Mouse (Mus musculus): Measurements from ENCODE around the gene Eif4a2.
A peak's percentile ranks its signal among the peaks of the same experiment; 100 is the strongest.

The Eif4a2 gene

DNA sequence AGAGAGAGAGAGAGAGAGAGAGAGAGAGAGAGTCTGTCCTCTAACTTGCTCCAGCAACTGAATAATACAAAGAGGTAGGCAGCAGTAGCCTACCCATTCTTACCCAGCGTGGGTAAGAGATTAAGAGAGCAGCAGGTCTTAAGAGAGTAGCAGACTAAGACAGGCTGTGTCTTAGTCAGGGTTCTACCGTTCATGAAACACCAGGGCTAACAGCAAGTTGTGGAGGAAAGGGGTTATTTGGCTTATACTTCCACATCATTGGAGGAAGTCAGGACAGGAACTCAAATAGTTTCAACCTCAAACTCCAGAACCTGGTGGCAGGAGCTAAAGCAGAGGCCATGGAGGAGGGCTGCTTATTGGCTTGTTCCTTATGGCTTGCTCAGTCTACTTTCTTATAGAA is 3.4 kb upstream of the Eif4a2 start:
- no peak for DNase-seq (ENCODE audit: low read depth, low spot score)

DNA sequence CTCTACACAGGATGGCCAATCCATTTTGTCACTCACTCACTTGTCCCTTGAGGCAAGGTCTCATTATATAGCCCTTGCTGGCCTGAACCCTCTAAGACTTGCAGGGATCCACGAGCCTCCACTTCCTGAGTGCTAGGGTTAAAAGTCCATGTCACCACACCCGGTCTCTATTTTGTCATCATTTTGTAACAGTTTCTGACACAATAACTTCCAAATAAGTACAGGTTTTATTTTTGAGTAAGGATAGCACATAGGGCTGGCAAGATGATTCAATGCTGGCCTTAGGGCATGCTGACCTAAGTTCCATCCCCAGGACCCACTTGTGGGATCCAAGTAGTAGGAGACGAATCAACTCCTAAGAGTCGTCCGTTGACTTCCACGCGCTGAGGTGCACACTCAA is 1.1 kb upstream of the Eif4a2 start:
- DNase-seq (ENCODE audit: low read depth, low spot score): no peak

DNA sequence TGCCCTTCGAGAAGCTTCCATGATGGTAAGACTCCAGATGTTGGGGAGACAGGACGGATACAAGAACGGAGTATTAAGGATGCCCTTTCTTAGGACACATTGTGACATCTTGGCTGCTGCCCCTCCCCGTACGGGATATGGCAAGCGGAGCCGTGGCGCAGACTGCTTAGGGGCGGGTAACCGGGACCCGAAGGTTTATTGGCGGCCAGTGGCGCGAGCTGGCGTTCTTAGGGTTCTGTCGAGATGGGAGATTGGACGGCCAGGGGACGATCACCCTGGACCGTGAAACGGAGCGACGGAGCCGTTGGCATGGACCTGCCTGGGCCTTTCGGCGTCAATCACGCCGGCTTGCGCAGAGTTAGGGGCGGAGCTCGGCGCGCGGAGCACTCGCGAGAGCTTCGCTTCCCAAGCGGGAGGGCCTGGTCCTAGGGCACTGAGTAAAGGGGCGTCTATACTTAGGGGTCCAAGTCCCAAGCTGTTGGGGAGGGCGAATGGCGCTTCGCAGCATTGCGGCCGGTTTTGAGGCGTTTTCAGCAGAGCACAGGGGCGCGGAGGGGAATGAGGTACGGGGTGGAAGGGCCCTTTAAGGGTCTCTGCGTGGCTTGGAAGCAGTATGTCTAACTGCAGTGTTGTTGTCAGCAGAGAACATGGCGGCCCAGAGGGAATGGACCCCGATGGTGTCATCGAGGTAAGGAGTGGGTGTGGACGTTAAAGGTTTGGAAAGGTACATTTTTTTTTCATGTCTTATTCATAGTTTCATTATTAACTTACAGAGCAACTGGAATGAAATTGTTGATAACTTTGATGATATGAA is 909 bp downstream of the Eif4a2 start:
- DNase-seq (ENCODE audit: low read depth, low spot score): peak; percentile 65

DNA sequence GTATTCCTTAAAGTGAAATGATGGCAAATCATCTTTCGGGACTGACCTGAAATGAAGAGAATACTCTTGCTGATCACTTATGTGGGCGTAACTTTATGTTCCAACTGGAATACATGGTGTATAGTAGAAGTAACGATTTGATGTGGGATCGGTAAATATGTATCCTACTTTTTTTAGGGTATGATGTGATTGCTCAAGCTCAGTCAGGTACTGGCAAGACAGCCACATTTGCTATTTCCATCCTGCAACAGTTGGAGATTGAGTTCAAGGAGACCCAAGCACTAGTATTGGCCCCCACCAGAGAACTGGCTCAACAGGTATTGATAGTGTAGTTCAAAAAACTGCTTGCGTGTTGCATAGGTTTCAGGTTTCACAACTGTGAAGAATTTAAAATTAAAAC is 1.7 kb downstream of the Eif4a2 start:
- DNase-seq (ENCODE audit: low read depth, low spot score): no peak

DNA sequence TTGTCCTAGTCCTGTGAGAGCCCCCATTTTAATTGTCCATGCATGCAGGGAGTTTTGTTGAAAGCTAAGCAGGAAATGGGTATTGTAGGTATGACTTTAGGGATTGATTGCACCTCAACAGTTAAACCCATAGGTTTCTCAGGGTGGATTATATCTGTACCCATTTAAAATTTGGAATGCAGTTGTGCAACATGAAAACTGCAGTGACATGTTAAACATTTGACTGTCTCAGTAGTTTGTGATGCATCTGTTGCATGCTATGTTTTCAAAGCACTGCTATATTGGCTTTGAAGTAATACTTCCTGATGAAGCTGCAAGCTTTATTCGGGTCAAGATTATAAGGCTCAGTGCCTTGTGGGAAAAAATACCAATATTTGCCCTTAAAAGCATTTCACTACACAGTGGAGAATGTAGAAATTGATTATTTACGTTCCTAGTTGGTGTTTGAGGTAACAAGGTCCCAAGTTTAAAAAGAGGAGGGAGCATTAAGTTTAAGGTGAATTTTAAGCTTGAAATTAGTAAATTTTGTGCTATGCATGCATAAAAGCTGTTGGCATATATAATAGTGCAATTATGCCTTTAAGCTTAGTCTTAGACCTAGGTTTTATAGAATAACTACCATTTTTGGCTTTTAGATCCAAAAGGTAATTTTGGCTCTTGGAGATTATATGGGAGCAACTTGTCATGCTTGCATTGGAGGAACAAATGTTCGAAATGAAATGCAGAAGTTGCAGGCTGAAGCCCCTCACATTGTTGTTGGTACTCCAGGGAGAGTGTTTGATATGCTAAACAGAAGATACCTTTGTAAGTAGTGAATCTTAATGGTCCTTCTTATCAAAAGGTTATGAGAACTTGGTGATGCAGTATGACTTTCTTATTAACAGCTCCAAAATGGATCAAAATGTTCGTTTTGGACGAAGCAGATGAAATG is 2.4 kb downstream of the Eif4a2 start:
- DNase-seq (ENCODE audit: low read depth, low spot score): no peak

DNA sequence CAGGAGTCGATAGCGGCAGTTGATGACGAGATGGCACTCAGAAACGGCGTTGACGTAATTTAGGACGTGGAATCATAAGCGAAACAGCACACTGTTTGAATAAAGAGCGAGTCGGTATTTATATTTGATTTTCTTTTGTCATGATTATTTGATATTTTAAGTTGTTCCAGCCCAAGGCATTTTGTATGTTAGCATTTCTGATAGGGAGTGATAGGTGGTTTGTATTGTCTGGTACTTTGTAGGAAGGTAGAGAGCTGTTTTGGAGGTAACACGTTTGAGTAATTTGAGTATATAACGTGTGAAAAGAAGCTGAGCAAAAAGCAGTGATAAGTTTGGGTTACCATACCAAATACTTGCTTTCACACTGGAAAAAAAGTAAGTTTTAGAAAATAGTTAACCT is 5.1 kb downstream of the Eif4a2 start:
- DNase-seq (ENCODE audit: low read depth, low spot score): no peak

DNA sequence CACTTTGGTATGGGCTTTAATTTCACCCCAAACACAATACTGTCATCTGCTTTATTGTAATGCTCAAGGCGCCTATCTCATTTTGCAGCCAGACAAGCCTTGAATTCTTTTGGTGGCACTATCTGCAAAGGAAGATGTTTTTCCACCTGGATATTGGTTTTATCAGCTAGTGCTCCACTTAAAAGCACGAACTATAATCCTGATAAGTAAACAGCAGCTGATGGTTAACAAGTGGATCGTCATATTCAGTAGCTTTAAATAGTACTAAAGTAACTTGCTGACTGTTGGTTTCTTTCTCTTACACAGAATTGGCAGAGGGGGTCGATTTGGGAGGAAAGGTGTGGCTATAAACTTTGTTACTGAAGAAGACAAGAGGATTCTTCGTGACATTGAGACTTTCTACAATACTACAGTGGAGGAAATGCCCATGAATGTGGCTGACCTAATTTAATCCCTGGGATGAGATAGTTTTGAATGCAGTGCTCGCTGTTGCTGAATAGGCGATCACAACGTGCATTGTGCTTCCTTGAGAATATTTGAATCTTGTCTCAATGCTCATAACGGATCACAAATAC is 5.7 kb downstream of the Eif4a2 start:
- no peak for DNase-seq (ENCODE audit: low read depth, low spot score)

DNA sequence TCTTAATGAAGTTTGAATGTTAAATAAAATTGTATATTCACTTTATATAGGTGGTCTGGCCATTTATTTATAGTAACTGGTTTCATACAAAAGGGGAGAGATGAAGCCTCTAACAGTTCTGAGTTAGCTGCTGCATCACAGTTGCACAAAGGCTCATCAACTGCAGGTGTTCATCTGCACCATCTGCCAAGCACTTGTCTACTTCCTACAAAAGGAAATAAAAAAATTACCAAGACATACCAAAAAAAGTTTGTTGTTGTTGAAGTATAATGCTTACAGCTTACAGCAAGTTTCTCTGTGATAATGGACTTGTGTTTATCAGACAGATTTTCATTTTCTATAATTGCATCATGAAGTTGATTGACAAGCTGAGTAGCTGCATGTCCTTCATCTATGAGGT is 6.7 kb downstream of the Eif4a2 start:
- no peak for DNase-seq (ENCODE audit: low read depth, low spot score)

DNA sequence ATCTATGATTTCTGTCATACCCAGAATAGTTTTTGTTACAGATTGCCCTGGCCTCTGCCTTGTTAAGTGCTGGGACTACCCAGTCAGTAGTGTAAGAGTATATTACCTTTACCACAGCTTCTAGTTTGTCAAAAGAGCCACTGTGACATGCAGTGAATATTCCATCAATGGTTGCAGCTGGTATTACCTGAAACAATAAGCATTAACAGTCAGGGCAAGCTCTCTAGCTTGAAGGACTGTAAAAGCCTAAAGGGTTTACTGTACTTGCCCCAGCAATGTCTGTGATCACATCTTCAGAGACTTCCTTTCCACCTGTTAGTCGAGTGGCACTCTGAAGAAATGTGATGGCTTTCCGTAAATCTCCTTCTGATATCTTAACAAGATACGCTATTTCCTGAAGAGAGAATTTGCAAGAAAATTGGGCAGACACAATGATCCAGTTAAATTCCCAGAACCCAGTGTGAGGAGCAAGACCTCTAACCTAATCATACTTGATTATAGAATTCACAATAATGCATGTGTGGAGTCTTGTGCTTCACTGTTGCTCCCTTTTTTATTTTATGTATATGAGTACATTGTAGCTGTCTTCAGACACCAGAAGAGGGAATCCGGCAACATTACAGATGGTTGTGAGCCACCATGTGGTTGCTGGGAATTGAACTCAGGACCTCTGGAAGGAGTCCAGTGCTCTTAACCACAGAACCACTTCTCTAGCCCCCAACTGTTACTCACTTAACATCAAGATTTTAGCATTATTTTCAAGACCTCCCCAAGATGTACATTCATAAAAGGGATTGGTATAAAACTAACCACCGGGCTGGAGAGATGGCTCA is 7.3 kb downstream of the Eif4a2 start:
- DNase-seq (ENCODE audit: low read depth, low spot score): no peak

DNA sequence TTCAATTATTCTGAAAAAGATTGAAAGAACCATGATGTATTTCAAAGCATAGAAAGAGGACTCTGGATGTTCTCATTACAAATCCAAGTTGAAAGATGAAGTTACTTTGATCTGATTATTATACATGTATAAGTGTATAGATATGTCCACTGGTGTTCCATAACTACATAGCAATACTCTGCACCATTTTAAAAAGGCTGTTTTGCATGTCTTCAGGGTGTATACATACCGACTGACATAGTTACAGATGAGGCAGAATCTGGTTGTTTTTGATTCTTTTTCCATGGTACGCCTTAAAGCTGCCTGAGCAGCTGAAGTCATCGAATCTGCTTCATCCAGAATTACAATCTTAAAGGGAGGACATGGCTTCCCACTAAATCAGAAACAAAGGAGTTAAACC is 8.2 kb downstream of the Eif4a2 start:
- no peak for DNase-seq (ENCODE audit: low read depth, low spot score)

DNA sequence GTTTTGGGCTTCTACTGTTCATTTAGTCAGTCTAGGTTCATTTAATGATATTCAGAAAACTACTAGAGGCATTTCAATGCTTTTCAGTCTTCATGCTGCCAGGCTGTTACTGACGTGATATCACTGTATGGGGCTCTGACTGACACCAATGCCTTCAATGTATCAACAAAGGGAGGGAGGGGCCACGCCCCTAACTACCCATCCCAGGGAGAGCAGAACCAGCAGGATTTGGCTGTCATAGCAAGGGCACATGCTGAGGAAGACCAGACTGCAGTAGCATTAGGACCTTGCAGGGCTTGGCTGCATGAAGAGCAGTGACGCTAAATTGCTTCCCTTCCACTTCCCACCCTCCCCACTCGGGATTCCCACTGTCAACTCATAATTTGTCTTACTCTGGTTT is 9.9 kb downstream of the Eif4a2 start:
- no peak for DNase-seq (ENCODE audit: low read depth, low spot score)

DNA sequence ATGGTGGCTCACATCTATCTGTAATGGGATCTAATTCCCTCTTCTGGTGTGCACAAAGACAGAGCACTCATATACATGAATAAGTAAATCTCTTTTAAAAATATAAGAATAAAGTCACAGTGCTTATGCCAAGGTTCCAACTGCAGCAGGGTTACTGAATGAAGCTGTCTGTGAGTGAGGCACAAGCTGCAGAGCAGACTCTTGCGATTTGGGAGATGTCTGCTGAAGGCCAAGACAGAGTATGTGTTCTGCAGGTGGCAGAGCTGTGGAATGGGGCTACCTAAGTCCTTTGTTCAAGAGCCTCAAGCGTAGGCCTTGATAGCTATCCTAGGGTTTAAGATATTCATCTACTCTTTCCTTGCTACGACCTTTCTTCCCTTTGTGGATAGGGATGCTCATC is 15.2 kb downstream of the Eif4a2 start:
- no peak for DNase-seq (ENCODE audit: low read depth, low spot score)

DNA sequence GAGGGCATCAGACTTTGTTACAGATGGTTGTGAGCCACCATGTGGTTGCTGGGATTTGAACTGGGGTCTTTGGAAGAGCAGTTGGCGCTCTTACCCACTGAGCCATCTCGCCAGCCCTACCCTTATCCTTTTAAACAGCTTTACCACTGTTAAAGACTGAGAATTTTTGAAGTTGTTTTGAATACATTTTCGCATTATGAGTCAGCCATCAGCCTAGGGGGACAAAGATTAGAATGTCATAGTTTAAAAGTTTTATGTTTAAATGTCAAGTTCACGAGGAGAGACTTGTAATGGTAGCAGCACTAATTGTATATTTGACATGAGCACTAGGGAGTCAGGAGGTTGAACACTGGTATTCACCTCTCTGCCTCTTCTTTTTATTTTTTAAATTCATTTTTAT is 15.9 kb downstream of the Eif4a2 start:
- DNase-seq (ENCODE audit: low read depth, low spot score): no peak

DNA sequence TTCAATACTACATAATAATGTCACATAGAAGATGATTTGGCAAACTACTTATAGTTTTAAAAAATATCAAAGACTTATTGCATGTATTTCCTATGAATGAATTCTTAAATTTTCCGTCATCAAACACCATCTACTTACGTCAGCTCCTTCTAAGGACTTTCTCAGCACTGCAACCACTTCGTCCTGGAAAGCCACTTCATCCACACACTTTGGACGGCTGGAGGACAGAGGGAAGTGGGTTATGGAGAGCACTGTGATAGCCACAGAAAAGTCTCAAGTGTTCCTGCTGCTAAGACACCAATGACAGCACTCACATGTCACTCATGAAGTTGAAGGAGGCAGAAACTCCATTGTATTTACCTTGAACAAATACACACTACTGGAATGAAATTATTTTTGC is 17.2 kb downstream of the Eif4a2 start:
- no peak for DNase-seq (ENCODE audit: low read depth, low spot score)

DNA sequence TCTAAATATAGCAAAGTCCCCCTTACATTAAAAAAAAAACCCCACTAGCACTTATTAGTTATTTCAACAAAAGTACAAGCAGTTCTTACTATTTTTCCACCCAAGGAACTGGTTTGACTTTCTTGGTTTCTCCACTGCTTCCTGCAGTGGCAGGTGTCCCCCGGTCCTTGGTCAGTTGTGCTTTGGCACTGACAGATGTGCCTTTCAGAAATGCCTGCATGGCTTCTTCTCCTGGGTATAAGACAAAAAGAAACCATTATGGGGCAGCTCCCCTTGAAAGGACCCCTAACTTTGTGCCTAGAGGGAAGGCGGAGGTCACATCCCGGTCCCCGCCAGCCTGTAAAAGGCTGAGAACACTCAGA is 20.0 kb downstream of the Eif4a2 start:
- DNase-seq (ENCODE audit: low read depth, low spot score): no peak

DNA sequence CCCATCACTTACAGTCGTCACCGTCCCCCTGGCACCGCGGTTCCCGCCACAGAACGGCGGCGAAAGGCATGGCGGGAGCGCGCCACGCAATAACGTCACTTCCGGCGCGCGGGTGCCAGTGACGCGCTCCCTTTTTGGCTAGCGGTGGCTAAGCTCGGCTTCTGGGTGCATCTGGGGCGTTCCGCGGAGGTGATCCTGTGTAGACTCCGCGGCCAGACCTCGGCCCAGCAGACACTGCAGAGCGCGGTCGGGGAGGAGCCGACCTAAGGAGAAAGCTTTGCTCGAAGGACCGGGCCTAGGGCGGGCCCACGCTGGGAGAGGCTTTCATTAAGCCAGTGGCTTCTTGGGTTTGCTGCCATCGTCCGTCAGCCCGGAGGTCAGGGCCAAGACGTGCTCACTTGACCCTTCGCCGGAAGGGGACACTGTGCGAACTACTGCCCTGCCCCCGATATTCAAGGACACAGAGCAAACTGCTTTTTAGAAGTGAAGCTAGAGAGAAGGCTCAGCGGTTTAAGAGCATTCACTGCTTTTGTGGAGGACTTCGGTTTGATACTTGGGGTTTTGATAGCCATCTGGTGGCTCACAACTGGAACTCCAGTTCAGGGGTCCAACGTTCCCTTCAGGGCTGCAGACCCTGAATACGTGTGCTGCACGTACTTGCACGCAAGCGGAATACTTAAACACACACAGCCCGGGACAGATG is 20.6 kb downstream of the Eif4a2 start, which contains the start of gene Rfc4:
Gene Rfc4 (minus strand): TSS at position 65 of the 703 bp plus-strand sequence.
- DNase-seq (ENCODE audit: low read depth, low spot score): peak; percentile 86

DNA sequence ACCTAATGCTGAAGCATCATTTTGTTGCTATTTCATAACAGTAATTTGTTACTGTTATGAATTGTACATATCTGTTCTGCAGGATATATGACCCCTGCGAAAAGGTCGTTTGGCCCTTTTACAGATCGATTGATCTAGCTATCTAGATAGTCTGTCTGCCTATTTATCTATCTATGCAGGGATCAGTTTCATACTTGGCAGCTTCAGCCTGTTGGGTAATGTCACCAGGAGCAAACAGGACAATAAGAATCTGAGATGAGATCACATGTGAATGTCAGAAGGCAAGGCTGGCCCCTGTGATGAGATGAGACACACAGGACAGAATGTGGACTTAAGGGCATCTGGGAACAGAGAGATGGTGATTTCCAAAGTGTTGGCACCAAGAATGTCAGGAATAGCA is 23.1 kb downstream of the Eif4a2 start:
- no peak for DNase-seq (ENCODE audit: low read depth, low spot score)

DNA sequence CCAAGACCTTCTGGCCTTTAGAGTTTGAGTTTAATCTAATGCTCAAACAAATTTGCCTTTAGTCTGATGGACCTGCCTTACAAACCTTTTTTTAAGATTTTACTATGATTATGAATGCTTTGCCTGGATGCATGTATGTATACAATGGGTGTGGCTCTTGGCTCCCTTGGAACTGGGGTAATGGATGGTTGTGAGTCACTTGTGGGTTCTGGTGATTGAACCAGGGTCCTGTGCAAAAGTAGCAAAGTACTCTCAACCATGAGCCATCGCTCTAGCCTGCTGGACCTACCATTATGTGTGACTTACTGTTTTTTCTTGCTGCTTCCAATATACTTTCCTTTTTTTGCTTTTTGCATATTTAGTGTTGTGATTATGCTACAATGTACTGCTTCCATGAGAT is 25.1 kb downstream of the Eif4a2 start:
- DNase-seq (ENCODE audit: low read depth, low spot score): no peak

DNA sequence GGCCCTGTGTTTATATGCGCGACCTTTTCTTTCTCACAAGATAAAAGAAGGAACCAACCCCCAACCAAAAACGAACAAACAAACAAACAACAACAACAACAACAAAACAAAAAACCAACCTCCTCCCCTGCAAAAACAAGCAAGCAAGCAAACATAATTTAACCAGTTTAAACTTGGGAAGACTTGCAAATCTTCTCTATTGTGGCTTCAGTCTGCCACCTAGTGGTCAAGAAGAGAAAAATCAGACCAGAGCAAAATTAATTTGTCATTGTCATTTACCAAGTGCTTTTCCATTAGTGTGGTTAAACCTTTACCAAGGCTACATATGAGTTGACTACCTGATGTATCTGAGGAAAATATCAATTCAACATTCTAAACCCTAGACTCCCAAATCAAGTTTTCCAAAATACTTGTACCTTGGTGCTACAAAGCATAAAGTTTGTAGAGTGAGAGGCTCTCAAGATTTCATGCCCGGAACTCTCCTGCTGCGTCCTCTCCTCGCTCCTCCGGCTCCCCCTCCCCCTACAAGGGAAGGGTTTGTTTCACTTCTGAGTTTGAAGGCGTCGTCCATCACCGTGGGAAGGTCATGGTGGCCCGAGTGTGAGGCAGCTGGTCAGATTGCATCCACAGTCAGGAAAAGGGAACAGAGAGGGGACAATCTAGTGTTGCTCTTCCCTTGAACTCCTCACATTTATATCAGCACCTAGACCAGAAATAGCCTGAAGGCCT is 28.3 kb downstream of the Eif4a2 start:
- peak; percentile 42 for DNase-seq (ENCODE audit: low read depth, low spot score)

DNA sequence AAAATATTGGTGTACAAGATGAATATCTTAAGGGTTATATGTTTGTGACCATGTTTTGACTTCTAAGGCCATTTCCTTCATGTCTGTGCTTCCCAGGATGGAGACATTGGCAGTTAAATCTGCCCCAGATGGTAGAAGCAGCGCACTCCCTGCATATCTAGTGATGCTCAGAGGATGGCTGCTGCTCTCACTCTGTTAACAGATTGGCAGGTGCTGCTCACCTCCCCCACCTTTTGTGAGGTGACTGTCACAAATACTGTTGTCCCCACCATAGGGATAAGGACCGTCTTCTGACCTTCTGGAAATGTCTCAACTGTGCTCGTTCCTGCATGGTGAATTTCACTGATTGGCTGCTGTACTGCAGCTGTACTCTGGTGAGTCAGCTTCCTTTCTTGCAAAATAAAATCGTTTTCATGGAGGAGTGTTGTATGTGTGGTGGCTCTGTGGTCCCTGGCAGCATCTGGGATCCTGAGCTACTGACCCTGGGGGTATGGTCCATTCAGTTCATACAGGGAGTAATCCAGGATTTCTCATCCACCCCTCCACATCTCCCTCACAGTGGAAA is 29.2 kb downstream of the Eif4a2 start:
- no peak for DNase-seq (ENCODE audit: low read depth, low spot score)

Measured in retina, postnatal 7 days (tissue).